Mouse (Mus musculus): ENCODE results near the gene Itgb5.

The Itgb5 gene

DNA sequence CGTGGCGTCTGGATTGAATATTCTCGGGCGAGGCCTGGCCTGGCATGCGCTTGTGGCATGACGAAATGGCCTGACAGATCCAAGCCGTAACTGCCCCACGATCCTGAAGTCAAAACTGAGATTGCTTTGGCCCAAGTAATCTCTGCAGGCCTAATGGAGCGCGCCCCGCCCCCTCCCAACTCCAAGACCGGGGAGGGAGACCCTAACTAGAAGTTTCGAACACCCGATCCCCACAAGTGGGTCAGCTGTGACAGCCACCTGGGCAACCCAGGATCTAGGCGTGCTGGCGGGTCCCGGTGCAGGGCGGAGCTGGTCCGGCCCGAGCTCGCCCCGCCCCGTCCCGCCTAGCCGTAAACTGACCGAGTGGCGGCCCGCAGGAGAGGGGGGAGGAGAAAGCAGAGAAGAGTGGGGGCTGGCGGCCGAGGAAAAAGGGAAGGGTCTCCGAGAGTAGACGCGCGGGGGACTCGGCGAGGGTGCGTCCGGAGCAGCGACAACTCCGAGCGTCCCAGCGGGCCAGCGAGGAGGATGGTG is at the start of gene Itgb5:
Gene Itgb5, plus strand, starts transcription at position 365 of the 531 bp plus-strand sequence.
- DNase-seq (ENCODE audit: low spot score in 2 of 2): peak; percentile 16 to 19

DNA sequence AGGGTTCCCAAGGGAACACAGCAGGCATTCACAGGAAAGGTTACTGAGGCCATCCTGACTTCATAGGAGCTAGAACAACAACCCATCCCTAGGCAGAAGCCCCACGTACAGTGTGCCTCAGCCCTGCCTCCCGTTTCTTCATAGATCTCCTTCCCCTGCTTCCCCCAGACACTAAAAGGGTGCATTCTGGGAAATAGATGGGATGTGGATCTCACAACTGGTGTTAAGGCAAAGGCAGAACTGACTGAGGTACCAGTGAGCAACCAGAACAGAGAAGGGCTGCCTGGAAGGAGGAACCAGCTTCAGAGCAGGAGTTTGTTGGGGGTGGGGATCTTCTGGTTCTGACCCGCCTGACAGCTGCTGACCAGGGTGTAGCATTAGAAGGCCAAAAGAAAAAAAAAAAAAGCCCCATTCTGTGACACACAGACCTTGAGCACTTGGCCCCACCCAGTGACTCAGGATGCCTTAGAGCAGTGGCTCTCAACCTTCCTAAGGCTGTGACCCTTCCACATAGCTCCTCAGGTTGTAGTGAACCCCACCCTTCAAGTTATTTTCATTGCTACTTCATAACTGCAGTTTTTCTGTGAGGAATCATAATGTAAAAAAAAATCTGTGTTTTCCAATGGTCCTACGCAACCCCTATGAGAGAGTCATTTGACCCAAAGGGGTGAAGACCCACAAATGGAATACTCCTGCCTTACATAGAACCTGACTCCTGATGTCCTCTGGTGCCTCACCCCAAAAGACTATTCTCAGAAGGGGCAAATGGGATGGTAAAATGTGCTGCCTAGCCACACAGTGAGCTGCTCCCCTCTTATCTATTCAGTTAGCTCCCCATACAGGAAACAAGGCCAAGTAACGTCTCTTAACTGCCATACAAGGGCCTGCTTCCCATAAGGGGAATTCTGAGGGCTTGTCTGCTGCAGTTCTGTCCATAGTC is 47.4 kb upstream of the Itgb5 start:
- no peak for DNase-seq (ENCODE audit: low spot score in 2 of 2)

DNA sequence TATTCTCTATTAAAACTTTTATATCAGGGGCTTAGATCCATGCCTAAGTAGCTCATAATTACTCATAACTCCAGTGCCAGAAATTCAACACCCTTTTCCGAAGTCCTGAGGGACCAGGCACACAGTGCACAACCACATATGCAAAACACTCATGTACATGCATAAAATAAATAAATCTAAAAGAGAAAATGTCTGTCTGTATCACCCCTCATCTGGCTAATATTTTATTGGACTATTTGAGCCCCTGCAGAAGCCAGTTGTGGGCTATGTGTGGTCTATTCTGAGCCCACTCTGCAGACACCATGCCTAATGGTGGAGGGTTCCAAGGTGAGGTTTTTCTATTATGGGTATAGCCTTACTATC is 46.8 kb upstream of the Itgb5 start:
- DNase-seq (ENCODE audit: low spot score in 2 of 2): no peak

DNA sequence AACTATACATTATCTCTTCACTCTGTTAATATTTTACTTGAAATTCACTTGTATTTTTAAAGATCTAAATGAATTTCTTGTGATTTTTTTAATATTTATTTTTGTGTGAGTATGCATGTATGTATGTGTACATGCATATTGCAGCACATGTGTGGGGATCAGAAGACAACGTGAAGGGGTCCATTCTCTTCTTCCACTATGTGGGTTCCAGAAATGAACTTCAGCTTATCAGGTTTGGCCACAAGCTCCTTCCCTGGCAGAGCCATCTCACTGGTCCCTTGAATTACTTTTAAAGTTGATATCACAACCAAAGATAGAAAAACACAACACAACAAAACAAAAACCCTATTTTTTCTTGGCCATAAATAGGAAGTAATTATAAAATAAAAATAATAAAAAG is 44.9 kb upstream of the Itgb5 start:
- DNase-seq (ENCODE audit: low spot score in 2 of 2): no peak

DNA sequence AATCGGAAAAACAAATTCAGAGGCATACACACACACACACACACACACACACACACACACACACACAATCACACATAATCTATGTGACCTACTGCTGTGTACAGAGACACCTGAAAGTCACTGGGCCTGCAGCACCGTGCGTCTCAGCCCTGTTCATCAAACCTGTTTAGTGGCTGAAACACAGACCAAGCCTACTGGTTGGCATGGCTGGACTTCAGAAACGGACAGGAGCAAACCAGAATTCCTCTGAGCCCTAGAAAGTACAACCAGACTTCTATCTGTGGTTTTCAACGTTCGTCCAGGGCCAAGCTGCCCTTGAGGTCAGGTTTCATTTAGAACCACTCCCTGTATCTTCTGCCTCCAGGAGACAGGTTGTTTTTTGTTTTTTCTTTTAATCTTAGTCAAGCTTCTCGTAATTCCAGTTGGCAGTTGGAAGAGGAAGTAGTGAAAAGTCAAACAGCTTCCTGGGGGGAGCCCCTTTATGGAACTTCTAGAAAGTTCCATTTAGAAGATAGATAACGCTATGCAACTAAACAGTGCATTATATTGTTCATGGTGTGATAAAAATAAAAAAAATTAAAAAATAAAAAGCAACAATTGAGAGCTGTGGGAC is 44.3 kb upstream of the Itgb5 start:
- DNase-seq (ENCODE audit: low spot score in 2 of 2): no peak

DNA sequence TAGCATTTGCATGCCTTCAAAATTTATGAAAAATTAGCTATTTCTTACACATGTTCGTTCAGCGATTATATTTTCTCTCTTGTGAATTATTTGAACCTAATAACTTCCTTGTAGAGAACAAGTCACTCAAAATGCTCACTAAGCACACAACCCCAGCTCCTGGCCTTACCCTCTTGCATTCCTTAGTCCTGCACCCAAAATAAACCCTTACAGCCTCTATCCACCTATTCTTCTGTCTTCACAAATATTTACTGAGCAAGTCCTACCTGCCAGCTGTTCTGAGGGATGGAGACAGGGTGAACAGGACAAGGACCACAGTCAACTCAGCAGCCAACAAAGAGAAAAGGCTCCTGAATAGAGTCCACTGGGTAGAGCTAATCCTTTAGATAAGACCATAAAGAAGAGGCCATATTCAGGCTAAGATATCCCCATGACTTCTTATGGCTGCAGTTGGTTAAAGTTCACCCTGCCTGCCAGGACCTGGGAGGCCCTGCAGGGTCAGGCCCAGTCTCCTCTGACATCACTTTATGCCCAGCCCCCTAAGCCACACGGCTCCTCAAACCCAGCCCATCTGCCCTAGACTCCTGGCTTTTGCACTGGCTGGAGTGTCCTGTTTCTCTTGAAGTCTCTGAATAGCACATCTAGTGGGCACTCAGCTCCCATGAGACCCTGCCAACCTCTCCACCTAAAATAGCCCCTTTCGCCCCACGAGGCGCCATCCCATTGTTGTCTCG is 42.6 kb upstream of the Itgb5 start:
- DNase-seq (ENCODE audit: low spot score in 2 of 2): no peak

DNA sequence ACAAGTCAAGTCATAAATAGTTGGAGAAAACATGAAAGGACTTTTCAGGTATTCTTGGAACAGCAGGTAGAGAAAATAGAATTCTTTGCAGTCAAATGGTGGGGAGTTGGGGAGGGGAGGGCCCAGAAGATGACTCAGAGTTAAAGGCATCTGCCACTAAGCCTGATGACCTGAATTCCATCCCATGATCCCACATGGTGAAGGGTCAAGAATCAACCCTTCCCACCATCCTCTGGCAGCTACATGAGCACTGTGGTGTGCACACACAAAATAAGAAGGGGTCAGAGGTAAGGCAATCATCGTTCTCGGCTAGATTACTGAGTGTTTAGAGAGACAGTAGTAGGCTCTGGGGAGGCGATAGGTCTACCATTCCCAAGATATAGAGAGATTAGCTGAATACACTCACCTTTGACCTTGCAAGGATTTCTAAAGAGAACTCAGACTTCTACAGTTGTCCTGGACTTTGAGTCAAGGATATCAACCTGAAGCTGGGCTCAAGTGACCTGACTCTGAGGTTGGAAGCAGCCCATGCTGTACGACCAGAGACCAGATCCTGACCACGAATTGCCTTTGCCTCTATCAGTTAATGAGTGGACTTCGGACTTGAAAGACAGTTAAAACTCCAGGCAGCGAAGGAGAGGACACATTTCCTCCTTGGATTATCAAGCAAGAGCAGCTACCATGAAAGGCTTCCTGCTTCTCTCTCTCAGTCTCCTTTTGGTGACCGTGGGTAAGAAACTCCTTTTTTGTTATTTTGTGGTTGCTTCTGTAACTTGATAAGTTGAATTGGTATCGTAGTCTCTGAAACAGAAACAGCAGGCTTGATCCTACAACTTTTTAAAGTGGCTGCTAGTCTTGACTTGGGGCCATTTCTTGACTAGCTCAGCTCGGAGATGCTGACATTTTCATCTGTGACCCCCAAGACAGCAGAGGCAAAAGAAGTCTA is 35.3 kb upstream of the Itgb5 start, which contains the start of gene Muc13:
Gene Muc13, plus strand, starts transcription at position 192 of the 946 bp plus-strand sequence.
- no peak for DNase-seq (ENCODE audit: low spot score in 2 of 2)

DNA sequence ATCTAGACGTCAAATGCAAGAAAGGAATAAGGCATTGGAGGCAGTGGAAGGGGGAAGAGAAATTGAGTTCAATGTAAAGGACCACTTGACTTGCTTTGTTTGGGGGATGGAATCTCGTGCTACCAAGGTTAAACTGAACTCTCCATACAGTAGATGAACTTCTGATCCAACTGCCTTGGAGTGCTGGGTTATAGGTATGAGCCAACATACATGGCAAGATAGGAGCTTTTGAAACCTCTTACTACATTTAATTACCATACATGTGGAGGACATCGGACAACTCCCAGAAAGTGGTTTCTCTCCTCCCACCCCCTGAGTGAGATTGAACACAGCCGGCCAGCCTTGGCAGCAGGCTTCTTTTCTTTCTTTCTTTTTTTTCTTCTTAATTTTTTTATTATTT is 34.4 kb upstream of the Itgb5 start:
- no peak for DNase-seq (ENCODE audit: low spot score in 2 of 2)

DNA sequence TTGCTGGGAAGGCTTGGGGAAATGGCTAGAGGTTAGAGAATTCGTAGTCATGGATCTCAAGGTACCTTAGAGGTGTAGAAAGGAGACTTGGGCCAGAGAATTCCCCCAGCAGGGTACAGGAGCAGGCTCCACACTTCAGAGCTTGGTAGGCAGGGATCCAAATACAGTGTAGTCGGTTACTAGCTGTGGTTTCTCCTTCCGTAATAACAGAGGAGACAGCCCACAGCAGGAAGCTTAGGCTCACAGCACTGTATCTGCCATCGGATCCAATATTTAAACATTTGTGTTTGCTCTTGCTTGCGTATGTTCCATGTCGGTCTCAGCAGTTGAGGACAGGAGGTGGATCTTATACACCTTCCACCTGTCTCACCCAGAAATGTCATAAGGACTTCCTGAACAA is 33.6 kb upstream of the Itgb5 start:
- DNase-seq (ENCODE audit: low spot score in 2 of 2): no peak

DNA sequence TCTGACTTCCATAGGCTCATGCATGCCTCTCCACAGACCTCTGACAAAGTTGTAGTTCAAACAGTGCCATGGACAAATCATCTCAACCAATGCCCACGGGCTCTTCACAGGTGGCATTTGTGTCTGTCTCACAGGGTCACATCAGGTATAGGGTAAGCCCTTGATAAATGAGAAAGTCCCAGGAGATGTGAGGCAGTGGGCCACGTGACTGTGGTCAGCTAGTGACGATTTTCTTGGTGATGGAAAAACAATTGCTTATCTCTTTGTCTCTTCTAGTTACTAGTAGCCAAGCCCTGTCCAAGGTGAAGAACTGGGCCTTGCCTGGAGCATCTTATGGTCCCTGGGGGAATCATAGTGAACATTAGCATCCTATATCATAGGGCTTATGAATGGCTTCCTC is 32.7 kb upstream of the Itgb5 start:
- no peak for DNase-seq (ENCODE audit: low spot score in 2 of 2)

DNA sequence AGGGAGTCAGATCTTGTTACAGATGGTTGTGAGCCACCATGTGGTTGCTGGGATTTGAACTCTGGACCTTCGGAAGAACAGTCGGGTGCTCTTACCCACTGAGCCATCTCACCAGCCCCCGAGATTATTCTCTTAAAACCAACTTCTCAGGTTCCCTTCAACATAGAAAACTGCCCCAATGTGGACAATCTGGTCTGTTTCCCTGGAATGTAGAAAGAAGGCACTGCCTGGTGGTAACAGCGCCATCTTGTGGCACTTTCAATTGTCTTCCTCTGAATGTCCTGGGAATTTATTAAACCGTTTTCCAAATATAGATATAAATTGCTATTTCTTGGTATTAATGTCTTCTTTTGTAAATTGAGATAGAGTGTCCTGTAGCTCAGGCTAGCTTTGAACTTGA is 31.6 kb upstream of the Itgb5 start:
- peak in 1 of 2 experiments; percentile 62 for DNase-seq (ENCODE audit: low spot score in 2 of 2)

DNA sequence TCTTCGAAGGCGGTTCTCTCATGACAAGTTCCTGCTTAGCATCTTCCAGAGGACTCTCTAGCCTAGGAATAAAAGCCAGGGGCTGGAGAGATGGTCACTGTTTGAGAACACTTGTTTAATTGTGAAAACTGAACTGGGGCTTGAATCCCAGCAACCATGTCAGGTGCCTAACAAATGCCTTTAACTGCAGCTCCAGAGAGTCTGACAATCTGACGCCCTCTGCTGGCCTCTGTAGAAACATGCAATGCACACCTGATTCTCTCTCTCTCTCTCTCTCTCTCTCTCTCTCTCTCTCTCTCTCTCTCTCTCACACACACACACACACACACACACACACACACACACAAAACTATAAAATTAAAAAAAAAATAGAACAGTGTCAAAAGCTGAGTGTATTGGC is 19.5 kb upstream of the Itgb5 start:
- DNase-seq (ENCODE audit: low spot score in 2 of 2): no peak

DNA sequence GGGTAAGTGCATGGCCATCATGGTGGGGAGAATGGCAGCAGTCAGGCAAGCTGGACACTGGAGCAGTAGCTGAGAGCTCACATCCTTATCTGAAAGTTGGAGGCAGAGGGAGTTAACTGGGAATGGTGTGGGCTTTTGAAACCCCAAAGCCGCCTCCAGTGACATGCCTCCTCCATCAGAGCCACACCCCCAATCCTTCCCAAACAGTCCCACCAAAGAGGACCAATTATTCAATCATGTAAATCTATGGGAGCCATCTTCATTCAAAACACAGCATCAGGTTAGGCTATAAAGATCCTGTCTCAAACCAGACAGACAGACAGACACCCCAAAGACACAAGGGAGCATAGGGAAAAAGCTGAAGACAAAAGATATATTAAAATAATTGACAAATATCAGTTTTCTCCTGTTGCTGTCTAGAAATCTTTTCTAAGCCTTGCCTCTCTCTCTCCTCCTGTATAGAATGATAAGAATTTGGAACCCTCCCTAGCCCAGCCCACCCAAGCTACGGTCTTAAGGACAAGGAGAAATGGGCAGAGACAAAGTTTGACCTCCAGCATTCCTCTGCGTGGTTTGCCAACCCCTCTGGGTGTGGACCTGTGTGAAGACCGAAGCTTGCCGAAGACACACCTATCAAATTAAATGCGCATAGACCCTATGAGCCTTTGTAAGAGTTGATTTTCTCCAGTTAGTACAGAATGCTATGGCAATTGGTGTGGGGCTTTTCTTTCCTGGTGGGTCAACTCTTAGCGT is 10.9 kb upstream of the Itgb5 start:
- no peak for DNase-seq (ENCODE audit: low spot score in 2 of 2)

DNA sequence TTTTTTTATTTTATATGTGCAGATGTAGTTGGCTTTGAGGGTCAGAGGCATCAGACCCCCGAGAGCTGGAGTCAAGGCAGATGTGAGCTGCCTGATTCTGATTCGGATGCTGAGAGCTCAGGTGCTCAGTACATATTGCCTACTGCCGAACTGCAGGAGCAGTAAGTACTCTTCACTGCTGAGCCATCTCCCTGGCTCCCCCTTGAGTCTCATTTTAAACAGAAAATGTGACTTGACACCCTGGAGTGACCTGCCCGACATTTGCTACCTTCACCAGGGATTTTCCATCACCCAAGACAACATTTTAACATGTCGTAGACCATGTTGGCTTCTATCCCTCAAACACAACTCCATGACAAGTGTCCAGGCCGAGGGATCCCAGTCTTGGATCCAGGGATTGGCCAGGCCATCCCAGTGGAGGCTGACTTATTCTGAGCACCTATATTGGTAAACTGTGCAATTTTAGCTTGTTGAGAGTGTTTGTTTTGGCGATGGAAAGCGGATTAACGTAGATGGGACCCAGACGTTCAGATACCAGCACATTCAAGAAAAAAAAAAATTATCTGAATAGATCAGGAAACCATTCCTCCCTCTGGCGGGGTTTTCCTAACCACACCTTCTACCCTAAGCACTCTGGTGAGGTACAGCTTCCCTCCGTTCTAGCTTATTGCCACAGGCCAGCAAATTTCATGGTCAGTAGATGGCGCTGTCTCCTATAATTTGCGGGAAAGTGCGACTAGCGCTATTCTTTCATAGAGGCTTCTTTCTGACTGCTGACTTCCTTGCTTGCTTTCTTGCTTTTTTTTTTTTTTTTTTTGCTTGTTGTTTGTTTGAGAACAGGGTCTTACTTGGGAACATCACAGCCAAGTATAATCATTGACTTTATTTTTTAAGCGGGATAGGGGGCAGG is 8.9 kb upstream of the Itgb5 start:
- DNase-seq (ENCODE audit: low spot score in 2 of 2): peak; percentile 60 to 92

DNA sequence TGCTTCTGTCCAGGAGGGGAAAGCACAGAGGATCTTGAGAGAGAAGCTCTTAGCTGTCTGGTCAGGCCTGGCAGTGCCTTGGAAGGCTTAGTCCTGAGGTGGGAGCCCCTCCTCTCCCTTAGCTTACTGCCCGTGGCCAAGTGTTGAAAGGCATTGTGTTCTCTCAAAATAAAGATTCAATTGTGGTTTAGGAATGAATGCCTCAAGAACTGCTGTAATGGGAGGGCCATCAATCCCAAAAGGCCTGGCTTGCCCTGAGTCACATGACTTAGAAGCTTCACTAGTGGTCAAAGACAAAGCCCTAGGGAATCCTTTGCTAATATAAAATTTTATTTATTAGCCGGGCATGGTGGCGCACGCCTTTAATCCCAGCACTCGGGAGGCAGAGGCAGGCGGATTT is 4.9 kb upstream of the Itgb5 start:
- no peak for DNase-seq (ENCODE audit: low spot score in 2 of 2)

DNA sequence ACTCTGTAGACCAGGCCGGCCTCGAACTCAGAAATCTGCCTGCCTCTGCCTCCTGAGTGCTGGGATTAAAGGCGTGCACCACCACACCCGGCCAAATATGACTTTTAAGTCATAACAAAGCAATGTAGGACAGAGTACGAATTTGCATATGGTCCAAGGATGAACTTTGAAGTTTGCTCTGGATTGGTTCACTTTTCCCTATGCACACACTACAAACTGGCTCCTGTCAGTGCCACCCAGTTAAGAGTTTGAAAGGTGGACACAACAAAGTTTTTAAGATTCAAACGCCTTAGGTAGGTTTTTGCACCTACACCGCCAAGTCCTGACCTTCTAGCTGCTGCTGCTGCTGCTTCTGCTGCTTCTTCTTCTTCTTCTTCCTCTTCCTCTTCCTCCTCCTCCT is 969 bp upstream of the Itgb5 start:
- no peak for DNase-seq (ENCODE audit: low spot score in 2 of 2)

DNA sequence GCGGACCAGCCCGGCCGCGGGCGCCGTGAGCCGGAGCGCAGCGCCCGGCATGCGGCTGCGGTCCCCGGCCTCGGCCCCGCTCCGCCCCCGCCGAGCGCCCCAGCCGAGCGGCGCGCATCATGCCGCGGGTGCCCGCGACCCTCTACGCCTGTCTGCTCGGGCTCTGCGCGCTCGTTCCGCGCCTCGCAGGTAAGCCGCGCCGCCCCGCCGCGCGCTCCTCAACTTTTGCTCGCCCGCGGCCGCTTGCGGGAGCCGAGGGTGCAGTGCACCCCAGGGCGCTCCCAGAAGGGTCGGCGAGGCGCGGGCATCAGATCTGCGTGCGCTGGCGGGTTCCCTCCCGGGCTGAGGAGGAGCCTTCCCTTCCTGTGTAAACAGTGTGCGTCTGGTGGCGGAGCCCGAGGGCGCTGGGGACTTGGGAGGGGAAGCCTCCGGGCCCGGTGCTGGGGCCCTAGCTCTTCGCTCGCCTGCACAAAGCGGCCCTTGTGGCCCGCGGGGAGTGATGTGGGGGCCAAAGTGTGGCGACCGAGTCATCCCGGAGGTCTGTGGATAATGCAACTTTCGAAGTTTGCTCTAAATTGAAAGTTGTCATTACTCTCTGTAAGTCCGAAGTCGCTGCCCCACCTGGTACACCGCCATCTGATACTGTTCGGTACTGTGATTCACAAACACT is 512 bp downstream of the Itgb5 start:
- peak in 1 of 2 experiments; percentile 19 for DNase-seq (ENCODE audit: low spot score in 2 of 2)

DNA sequence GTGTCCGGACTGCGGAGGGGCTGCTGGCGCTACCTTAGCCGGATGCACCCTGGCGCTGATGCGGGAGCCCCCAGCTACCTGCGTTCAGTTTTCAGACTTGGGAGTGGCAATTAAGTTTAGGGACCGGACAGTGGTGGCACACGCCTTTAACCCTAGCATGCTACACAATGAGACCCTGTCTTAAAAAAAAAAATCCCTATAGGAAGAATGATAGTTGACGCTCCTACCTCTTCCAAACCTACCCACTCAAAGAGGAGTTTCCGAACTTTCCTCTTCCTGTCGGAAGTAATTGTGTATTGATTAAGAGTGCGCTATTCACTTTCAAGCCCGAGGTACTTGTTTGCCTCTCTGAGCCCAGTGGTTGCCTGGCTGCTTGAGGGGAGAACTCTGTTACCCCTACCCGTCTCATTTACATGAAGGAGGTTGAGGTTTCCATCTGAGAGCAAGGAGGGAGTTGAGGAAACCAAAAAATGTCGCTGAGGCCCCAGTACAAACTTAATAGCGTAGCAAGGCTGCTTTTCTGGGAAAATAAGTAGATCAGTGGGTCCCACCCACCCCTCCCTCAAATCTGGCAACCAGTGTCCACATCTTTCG is 1.1 kb downstream of the Itgb5 start:
- no peak for DNase-seq (ENCODE audit: low spot score in 2 of 2)
